Mouse (Mus musculus) spleen, adult 2 months (tissue): Measurements from ENCODE around the gene Zdhhc5. TPM values are rescaled to one million over a fixed set of nuclear protein-coding genes. Genes with fewer than 3 reads are reported as not detected.

Experiments used
- DNase-seq, 2 experiments: peaks; one replicate each; pipeline versions ENCODE4 v3.0.0 to v3.0.0-alpha.2; 2012 to 2021; ENCODE audit warnings: low spot score in 2 of 2, low read depth in 1 of 2
- H3K27ac ChIP-seq: fragments of 200-500 bp; 2 replicates; pipeline ENCODE4 v1.5.1; 2012; ENCODE audit warnings: low read length, inconsistent platforms; ENCODE audit not compliant: insufficient read depth
- H3K27me3 ChIP-seq: fragments of 200-500 bp; 2 replicates; pipeline ENCODE4 v1.6.1; 2012; ENCODE audit warnings: mild to moderate bottlenecking, moderate library complexity, low read length, inconsistent platforms; ENCODE audit not compliant: control insufficient read depth, insufficient read depth
- H3K36me3 ChIP-seq: fragments of 200-500 bp; 2 replicates; pipeline ENCODE4 v1.6.1; 2012; ENCODE audit warnings: mild to moderate bottlenecking, low read length, inconsistent platforms; ENCODE audit not compliant: control insufficient read depth, insufficient read depth
- H3K4me1 ChIP-seq: fragments of 200-500 bp; 2 replicates; pipeline ENCODE4 v1.6.1; 2011; ENCODE audit warnings: inconsistent platforms; ENCODE audit not compliant: control insufficient read depth, insufficient read depth, insufficient read length
- H3K4me3 ChIP-seq: fragments of 200-500 bp; 2 replicates; pipeline ENCODE4 v1.5.1; 2011; ENCODE audit warnings: mild to moderate bottlenecking, inconsistent platforms; ENCODE audit not compliant: insufficient read depth, insufficient read length; ENCODE audit errors: extremely low read depth
- CTCF ChIP-seq: fragments of 200-500 bp; IDR thresholded peaks from 2 replicates; pipeline ENCODE4 v1.5.1; 2011; ENCODE audit warnings: mild to moderate bottlenecking, inconsistent platforms; ENCODE audit not compliant: insufficient read depth, insufficient read length, insufficient replicate concordance; ENCODE audit errors: extremely low read depth
- POLR2A ChIP-seq: fragments of 200-500 bp; IDR thresholded peaks from 2 replicates; pipeline ENCODE4 v1.6.1; 2011; ENCODE audit warnings: low read depth, low read length, inconsistent platforms
- WGBS: fragments of 180-500 bp; shearing (Covaris S2); methylation state at CpG from one replicate; pipeline ENCODE4 v1.1.7; 2018; 5-methylcytosine and 5-hydroxymethylcytosine counted together
- polyA plus RNA-seq: library from polyadenylated mRNA; depleted of rRNA; stranded (reverse); fragments of >200 nt; gene quantifications from 2 replicates; pipeline ENCODE4 v1.2.3, GENCODE M21; 2012; rRNA removed

Gene Zdhhc5
- polyA plus RNA-seq, 1 experiment: 24.2 TPM

DNA sequence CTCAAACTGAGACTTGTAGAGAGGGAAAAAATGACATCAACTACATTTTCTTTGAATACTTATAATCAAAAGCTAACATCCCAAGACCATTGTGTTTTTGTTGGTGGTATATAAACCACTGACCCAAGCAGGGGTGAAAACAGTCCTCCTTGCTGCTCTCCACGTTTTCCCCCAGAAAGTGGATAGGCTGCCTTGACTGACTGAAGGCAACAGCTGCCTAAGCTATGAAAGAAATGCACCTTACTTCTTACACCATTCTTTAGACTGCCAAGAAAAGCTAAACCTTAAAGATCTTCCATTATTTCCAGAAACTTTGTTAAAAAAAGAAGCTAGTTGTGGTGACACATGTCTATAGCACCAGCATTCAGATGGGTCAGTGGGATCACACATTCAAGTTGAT lies 68.8 kb downstream of the Zdhhc5 start:
- Histone ChIP-seq H3K4me1 (no peaks in the 10 kb centered on the region), H3K27me3 (no peaks in the 10 kb centered on the region), H3K36me3 (no peaks in the 10 kb centered on the region), H3K4me3 (no peak overlapping the region), H3K27ac (no peak overlapping the region)
- DNase-seq: no peak
- 82% methylated on average over 1 of the region's 1 CpGs for WGBS
- TF ChIP-seq CTCF (no peak), POLR2A (no peak)

DNA sequence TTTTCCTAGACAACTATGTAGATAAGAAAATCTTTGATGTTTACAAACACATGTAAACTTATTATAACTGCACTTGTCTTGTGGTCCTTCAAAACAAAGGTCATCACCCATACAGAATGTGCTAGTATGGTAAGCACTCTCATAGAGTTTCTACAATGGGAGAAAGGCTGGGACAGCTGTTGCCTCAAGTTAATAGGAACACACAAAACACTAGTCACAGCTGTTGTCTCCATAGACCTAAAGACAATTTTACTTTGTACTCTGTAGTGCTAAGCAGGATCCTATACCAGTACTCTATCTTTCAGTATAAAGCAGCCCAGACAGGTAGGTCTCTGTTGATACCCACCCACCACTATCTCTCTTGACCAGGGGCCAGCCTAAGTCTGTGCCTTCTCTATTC lies 74.1 kb downstream of the Zdhhc5 start:
- no peaks in the 10 kb centered on the region for H3K4me1 ChIP-seq
- TF ChIP-seq POLR2A (no peak), CTCF (no peak)
- no peak overlapping the region for H3K27ac ChIP-seq
- no peaks in the 10 kb centered on the region for H3K27me3 ChIP-seq
- no peak overlapping the region for H3K4me3 ChIP-seq
- no peaks in the 10 kb centered on the region for H3K36me3 ChIP-seq
- no peak for DNase-seq

DNA sequence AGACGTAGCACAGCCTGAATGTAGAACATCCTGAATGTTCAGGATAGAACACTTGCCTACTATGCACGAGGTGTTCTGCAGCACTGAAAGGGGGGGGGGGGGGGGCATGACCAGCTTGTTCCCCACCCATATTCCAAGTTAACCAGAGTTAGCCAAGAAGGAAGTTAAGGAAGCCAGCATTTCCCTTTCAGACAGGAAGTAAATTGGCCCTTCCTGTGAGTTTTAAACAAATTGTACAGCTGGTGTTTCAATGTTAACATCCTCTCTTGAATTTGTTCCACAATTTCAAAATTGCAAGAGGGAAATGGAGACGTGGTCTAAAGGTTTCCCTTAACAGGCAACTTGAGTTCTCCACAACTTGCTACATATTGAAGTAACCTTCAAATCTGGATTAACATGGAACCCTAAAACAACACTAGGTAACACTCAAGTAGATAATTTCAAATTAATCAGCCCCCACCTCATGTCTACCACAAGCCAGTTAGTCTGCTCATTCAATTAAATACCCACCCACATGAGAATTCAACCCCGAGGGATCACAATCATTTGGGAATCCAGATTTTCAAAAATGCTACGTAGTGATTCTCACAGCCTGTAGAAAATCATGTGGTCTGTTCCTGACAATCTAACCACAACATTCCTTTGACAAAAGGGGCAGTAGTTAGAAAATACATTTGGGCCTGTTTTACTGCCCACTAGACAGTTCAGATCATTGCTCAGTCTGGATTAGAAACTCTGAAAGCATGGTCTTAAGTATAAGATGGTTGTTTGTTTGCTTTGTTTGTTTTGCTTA lies 76.4 kb downstream of the Zdhhc5 start:
- Histone ChIP-seq H3K4me1 (peaks cover 4% of the 10 kb centered on the region; the same call in 1 of the 2 replicates), H3K36me3 (no peaks in the 10 kb centered on the region), H3K27ac (no peak overlapping the region; the same call in 1 of the 2 replicates), H3K27me3 (no peaks in the 10 kb centered on the region), H3K4me3 (no peak overlapping the region)
- DNase-seq: no peak
- WGBS: 41% methylated on average over 5 of the region's 5 CpGs
- no peak for TF ChIP-seq CTCF
- no peak for TF ChIP-seq POLR2A

Other genes starting within 250 kb of the Zdhhc5 start
- gene Tfpi, start 238.4 kb downstream of the Zdhhc5 start, polyA plus RNA-seq: 4.4 and 5.1 TPM in 2 replicates
- gene Ctnnd1, start 64.4 kb downstream of the Zdhhc5 start, polyA plus RNA-seq: 12.3 and 14.7 TPM in 2 replicates
- not detected in 2 replicates for gene Btbd18, start 56.1 kb downstream of the Zdhhc5 start, polyA plus RNA-seq
- 52.6 and 76.8 TPM in 2 replicates for gene Selenoh, start 44.4 kb downstream of the Zdhhc5 start, polyA plus RNA-seq
- gene Gm28635, start 37.1 kb downstream of the Zdhhc5 start, polyA plus RNA-seq: not detected in 2 replicates
- 4.9 and 5.0 TPM in 2 replicates for gene Med19, start 36.8 kb downstream of the Zdhhc5 start, polyA plus RNA-seq
- gene Tmx2, start 36.0 kb downstream of the Zdhhc5 start, polyA plus RNA-seq: 25.3 and 32.3 TPM in 2 replicates
- 12.8 and 13.3 TPM in 2 replicates for gene Clp1, start 12.2 kb upstream of the Zdhhc5 start, polyA plus RNA-seq
- gene Ypel4, start 18.9 kb upstream of the Zdhhc5 start, polyA plus RNA-seq: 28.2 and 42.6 TPM in 2 replicates
- 0.28 and 0.32 TPM in 2 replicates for gene Gm19426, start 28.5 kb upstream of the Zdhhc5 start, polyA plus RNA-seq
- 135 and 186 TPM in 2 replicates for gene Serping1, start 60.3 kb upstream of the Zdhhc5 start, polyA plus RNA-seq
- gene Ube2l6, start 83.6 kb upstream of the Zdhhc5 start, polyA plus RNA-seq: 125 and 250 TPM in 2 replicates
- 0.04 TPM in 1 of 2 replicates, not detected in the other for gene Smtnl1, start 107.5 kb upstream of the Zdhhc5 start, polyA plus RNA-seq
- 19.0 and 24.4 TPM in 2 replicates for gene Timm10, start 111.8 kb upstream of the Zdhhc5 start, polyA plus RNA-seq
- gene Slc43a1, start 123.7 kb upstream of the Zdhhc5 start, polyA plus RNA-seq: 59.6 and 70.0 TPM in 2 replicates
- 3.0 and 7.3 TPM in 2 replicates for gene Rtn4rl2, start 171.5 kb upstream of the Zdhhc5 start, polyA plus RNA-seq
- gene Slc43a3, start 221.4 kb upstream of the Zdhhc5 start, polyA plus RNA-seq: 45.3 and 51.1 TPM in 2 replicates